Mouse (Mus musculus): ENCODE data around the gene Plpp7. TPM values are rescaled to one million over a fixed set of nuclear protein-coding genes. Genes with fewer than 3 reads are reported as not detected.

Gene Plpp7
- total RNA-seq, 2 experiments from 2014 or later, result 15.7 to 20.5 TPM

Small RNA genes within 50 kb of the gene (microRNA-seq; reads per million reads assigned to microRNA genes)
- 1.0 to 2.2 reads per million in 2 experiments for gene Mir7674

Other genes starting within 250 kb of the Plpp7 start
- gene Fibcd1, start 249.5 kb upstream of the Plpp7 start, total RNA-seq (2021), result not detected
- under 1 TPM; 0.62 to 0.95 TPM for gene Lamc3, start 208.2 kb upstream of the Plpp7 start, total RNA-seq (2021)
- 10 to 100 TPM; 21.1 to 24.0 TPM for gene Aif1l, start 145.4 kb upstream of the Plpp7 start, total RNA-seq (2021)
- 10 to 100 TPM; 50.4 to 51.1 TPM for gene Nup214, start 121.1 kb upstream of the Plpp7 start, total RNA-seq (2021)
- gene Fam78a, start 10.7 kb upstream of the Plpp7 start, total RNA-seq (2021), result 10 to 100 TPM; 40.9 to 42.5 TPM
- 100 to 1,000 TPM; 138 to 145 TPM for gene Prrc2b, start 55.6 kb downstream of the Plpp7 start, total RNA-seq (2021)
- gene Pomt1, start 141.1 kb downstream of the Plpp7 start, total RNA-seq (2021), result 10 to 100 TPM; 18.0 to 19.1 TPM
- 10 to 100 TPM; 25.3 to 29.7 TPM for gene Uck1, start 164.6 kb downstream of the Plpp7 start, total RNA-seq (2021)
- gene Golga2, start 191.9 kb downstream of the Plpp7 start, total RNA-seq (2021), result 10 to 100 TPM; 75.1 to 78.1 TPM
- 100 to 1,000 TPM; 181 to 193 TPM for gene Swi5, start 192.5 kb downstream of the Plpp7 start, total RNA-seq (2021)

All from heart, postnatal 4 days (tissue).